Mouse (Mus musculus) cerebellum, adult 11 months (tissue): Measurements from ENCODE around the gene Fbxw27.
A peak's percentile ranks its signal among the peaks of the same experiment; 100 is the strongest.
"Not testable (repeated sequence)": the region's sequence is repeated elsewhere in the genome, so short reads cannot be mapped to it uniquely, and the experiment has no call there.

ENCODE experiments used
- DNase-seq: peaks from one replicate; pipeline ENCODE4 v3.0.0; 2022

Gene Fbxw27

DNA sequence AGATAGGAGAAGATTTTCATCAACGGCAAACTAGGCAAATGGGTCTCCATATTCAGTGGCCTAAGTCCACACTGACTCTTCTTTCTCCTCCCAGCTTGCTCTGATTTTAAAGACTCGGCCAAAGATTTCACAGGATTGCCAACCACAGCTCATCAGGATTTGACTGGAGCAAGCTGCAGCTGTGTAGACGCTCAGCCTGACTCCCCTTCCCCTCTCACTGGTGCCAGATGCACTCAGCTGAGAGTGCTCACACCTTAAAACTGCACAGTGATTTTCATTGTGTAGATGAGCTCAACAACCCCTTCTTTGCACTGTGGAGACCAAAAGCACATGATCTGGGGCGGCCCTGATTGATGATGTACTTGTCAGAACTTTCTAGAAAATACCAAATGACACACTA is at the start of gene Fbxw27:
Gene Fbxw27, minus strand, starts transcription at position 101 of the 400 bp plus-strand sequence.
- DNase-seq: not testable (repeated sequence)

DNA sequence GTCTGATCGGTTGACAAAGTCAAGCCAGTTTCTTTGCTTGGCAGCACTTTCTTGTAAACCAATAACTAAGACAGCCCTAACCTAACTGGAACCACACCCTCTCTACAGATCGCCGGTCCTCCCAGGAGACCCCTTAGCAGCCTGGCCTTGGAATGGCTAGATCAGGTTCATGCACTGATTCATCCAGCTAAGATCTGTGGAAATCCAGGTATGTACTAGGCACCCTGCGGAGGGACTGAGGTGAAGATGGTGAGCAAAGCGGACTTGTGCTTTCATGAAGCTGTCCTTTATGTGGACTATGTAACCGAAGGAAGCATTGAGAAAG is 42.6 kb upstream of the Fbxw27 start:
- no peak for DNase-seq

DNA sequence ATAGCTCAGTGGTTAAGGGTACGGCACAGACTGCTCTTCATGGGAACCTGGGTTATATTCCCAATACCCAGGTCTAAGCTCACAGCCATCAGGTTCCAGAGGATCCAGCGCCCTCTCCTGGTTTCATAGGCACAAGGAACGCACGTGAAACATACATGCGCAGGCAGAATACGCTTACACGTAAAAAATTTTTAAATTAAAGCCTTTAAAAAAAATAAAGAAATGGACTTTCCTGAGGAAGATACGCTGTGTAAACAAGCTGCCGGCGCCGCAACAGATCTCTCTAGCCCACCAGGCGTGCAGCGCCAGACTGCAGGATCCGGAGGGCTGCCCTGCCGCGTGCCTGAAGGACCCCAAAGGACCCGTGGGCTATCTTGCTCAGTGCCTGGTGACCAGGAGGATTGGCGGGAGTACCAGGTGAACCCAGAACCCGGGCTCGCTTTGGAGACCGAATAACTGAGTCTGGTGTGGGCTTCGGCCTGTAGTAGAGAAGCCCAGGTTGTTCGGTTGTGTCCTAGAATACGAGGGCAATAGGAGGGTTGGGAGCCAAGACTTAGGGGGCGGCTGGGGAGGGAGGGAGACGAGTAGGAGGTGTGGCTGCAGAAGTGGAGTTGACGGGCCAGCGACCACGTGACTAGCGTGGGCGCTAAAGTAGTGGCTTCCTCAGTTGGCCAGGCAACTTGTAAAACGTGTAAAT is 42.1 kb upstream of the Fbxw27 start, which contains the start of gene Nme6:
Gene Nme6, plus strand, starts transcription at position 359 of the 697 bp plus-strand sequence.
- peak; percentile 81 for DNase-seq

DNA sequence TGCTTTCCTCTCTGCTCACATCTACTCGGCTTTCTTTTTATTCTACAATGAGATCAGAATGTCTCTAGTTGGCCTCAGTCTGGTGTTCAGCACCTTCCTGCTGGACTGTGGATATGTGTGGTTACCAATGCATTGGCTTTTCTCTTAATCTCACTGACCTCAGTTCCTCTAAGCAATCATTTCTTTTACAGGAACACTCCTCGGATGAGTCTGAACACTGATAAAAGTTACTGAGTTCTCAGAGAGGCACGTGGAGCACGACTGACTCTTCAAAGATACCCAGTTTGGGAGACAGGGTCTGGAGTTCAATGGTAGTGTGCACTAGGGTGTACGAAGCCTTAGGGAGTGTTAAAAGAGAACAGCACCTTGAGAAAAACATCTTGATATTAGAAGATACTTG is 35.7 kb upstream of the Fbxw27 start:
- no peak for DNase-seq

DNA sequence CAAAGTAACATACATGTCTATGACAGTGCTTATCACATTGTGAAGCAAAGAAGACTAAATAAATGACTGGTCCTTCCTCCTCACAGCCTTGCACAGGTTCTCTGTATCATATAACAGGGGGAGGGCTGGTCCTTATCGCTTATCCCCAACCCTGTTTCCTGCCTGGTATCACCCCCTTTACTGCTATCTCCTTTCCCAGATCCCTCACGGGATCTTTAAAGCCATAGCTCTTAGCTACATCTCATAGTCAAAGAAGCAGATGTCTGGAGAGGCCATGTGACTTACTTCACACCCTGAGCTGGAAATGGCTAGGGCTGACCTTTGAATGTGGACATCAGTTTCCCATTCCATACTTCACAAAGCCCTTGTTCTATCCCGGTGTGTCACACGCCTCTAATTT is 35.3 kb upstream of the Fbxw27 start:
- no peak for DNase-seq

DNA sequence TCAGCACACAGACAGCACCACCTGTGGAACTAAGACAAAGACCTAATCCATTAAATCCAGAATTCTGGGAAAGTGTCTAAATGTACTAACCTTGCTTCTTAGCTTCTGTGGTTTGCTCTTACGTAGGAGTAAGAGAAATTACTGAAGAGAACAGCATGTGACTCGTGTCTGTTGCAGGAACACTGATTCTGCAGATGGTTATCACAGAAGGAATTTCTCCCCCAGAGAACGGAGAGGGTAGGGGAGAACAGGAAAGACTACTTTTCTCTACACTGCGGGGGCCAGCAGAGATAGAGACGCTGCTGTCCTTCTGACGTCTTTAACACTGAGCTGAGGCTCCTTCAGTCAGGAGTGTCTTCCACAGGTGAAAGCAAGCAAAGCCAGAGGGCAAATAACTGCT is 25.9 kb upstream of the Fbxw27 start:
- no peak for DNase-seq

DNA sequence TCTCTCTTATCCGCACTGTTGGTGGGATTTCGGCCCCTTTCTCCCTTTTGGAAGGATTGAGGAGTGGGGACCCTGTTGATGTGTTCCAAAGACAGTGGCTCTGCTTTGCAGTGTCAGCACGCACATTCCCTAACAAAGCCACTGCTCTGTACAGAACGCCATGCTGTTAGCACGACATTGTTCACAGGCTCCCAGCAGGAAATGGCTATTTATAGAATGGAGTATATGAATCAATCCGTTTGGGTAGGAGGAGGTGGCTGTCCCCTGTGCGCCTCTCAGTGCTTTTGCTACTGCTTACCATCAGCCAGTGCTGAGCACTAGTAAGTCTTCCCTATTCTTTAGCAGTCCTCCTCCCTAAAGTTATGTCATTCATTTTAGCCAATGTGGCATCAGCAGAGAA is 23.0 kb upstream of the Fbxw27 start:
- no peak for DNase-seq

DNA sequence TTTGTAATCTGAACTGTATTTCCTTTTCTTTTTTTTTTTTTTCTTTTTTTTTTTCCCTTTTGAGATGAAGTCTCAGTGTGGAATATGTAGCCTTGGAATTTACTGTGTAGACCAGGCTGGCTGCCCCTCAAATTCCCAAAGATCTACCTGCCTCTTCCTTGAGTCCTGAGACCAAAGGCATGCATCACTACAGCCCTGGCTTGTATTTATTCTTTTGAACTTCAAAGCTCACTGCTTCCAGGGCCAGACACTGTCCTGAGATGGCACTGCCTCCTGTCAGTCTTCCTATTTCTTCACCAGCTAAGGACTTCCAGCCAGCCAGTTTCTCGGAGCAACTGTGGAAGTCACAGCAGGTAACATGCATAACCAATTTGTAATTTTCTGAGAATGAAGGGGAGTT is 21.5 kb upstream of the Fbxw27 start, which contains the start of gene Spink8:
Gene Spink8, plus strand, starts transcription at position 301 of the 400 bp plus-strand sequence.
- no peak for DNase-seq

DNA sequence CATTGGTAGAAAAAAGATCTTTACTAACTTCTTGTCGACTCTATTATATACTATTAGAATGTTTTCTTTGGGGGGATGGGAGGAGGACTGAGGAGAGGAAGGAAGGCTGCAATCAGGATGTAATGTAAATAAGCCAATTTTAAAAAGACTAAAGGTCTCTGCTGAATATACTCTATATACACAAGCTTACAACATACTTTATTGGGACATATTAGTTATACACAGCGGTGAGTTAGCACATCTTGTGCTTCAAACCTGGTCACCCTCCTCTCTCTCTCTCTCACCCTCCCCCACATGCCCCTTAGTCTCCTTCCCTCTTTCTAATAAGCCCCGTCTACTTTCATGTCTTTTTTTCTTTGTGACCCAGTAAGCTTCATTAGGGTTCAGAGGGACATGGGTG is 17.4 kb upstream of the Fbxw27 start:
- no peak for DNase-seq

DNA sequence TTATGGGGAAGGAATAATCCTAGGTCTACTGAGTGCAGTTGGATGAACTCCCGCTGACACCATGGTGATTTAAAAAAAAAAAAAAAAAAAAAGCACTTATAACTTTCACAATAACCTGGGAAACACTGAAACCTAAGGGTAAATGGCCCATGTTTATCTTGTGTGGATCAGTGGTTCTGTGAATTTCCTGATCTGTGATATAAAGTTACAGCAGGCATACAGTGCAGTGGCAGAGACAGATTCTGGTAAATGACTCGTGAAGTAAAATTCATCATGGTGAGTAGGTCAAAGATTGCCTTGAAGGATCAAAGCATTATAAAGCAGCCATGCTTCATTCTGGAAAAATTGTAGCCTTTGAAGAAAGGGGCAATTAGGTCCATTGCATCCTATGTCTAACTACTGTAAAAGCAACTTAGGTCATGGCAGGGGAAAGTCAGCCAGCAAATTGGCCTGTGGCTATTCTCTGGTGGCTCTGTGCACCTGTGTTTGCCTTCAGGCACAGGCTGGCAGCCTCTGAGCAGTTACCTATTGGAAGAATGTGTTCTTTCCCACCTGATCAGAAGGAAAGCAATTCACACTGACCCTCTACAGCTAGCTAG is 16.3 kb upstream of the Fbxw27 start:
- no peak for DNase-seq

DNA sequence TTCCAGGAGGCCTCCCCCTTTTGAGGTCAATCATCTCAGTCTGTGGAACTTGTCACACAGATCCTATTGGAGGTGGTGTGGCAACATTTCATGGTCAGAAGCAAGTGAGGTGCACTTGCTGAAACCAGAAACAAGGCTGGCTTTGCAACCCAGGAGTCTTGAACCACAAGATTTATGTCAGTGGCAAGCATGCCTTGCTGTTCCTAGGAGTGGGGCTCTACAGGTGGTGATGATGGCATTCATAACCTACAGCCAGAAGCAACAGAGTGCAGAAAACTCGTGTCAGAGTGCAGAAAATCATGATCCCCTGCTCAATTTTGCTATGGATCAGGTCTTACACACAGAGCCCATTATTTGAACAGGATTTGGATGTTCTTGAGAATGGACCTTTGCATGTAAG is 15.8 kb upstream of the Fbxw27 start:
- no peak for DNase-seq

DNA sequence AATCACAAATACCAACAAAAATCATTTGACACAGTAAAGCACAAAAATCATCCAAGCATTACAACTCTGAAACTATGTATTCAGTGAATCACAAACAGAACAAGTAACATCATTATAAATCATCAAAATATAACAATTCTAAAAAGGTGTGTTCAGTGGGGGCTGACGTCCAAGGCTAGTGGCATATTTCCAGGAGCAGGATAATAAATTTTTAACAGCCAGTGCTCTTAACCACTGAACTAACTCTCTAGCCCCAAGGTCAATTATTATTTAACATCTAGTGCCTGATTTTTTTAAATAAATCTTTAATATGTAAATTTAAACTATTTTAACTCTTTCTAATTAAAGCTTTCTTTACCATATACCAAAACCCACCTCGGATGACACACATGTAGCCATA is 15.1 kb upstream of the Fbxw27 start:
- DNase-seq: not testable (repeated sequence)

DNA sequence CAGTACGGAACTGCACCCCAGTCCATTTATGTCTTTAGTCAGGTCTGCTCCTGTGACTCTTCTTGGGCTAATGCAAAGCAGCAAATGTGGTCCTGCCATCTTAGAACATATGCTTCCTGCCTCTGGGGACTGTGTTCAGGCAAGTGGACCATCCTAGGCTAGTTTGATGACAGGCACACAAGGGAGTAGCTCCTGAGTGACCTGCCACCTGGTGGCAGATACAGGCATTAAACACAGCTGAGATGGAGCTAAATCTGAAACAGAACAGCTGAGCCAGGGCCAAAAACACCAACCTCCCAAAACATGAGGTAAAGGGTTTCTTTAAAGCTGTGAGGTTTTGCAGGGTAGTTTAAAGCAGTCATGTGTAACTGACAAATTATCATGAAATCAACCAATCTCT is 7.6 kb upstream of the Fbxw27 start:
- no peak for DNase-seq

DNA sequence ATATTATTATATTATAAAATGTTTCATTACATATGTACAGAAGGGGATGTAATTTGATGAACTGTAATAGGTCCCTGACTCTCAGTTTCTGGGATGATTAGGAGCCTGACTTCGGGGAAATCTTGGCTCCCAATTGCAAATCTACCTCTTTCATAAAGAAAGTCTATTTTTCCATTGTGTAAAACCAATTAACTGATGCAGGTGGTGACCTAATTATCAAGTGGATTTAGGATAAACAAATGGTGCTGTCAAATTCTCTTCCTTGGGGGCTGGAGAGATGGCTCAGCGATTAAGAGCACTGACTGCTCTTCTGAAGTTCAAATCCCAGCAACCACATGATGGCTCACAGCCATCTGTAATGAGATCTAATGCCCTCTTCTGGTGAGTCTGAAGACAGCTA is 5.3 kb upstream of the Fbxw27 start:
- DNase-seq: no peak

DNA sequence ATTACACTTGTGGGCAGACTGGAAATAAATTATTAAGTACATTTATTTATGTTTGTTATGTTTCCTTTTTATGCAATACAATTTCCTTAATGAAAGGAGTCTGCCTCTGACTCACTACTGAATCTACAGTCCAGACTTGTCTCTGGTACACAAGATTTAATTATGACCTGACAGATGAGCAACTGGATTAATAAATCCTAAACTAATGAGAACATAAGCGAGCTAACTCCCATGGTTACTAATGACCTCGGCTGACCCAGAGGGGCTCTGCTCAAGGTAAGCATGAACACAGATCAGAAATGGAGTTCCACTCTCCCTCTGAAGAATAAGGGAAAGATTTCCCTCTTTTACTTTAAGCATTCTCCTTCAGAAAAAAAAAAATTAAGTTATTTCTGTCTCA is 4.8 kb upstream of the Fbxw27 start:
- DNase-seq: no peak

DNA sequence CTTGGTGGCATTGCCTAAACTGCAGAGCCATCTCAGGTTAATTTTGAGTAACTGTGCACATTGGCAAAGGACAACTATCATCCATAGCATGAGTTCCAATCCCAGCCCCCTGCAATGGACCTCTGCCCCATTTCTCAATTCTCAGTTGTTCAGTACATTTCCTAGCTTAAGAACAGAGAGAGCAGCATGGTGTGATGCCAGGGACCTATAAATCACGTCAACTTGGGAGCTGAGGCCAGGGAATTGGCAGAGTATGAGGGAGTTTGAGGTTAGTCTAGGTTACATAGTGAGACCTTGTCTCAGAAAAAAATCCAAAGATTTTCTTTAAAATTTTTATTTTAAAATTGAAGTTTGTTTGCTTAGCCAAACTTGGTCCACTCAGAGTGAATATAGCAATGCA is 23.6 kb downstream of the Fbxw27 start:
- DNase-seq: not testable (repeated sequence)

DNA sequence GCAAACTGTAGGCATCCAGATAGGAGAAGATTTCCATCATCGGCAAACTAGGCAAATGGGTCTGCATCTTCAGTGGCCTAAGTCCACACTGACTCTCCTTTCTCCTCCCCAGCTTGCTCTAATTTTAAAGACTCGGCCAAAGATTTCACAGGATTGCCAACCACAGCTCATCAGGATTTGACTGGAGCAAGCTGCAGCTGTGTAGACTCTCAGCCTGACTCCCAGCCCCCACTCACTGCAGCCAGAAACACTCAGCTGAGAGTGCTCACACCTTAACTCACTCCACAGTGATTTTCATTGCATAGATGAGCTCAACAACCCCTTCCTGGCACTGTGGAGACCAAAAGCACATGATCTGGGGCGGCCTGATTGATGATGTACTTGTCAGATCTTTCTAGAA is 44.5 kb downstream of the Fbxw27 start, which contains the start of gene Fbxw26:
Gene Fbxw26, minus strand, starts transcription at position 101 of the 400 bp plus-strand sequence.
- not testable (repeated sequence) for DNase-seq
